Comparison of ENCODE assay signal across 8 mouse cellular contexts in the genomic region with DNA sequence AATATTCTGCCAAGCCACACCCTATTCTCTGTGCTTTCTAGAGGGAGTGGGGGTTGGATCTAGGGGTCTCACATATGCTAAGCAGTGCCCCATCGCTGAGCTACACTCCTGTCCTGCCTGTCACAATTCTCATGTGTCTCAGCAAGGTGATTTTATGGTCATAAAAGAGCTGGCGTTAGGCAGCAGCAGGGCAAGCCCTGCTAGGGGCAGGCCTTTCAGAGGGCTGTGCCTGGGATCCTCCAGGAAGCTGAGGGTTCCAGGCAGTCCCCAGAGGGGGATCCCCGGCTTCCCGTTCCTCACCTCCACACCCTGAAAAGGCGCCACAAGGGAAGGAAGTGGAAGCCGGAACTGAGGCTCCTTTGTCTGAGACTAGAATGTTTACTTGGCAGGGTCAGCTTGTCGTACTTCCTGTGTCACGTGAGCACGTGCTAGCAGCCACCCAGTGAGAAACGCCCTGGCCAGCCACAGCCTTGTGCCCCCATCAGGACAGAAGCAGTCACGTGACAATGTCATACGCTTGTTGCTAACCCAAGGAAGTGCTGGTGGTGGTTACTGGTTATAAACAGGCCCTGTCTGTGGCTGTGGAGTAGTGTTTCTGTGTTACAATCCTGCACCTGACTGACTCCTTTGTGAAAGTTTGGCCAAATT.
DNase-seq lines count a peak whose midpoint lies in the region; ATAC-seq and TF ChIP-seq lines count a peak whose summit lies in the region.

No protein-coding gene starts in this region.

- H3K9ac ChIP-seq in intestine, embryonic 16.5 days (ENCODE audit: low read depth, low read length) = peak overlapping the region; percentile 56
- H3K9ac ChIP-seq in neural tube, embryonic 12.5 days = peak overlapping the region; percentile 33; the same call in 1 of the 2 replicates

- peak; percentile 79 for DNase-seq in brain, embryonic 14.5 days (ENCODE audit: low read depth)
- peak; percentile 83 to 89 for DNase-seq in lung, adult 18-20 months
- DNase-seq in yolk sac, embryonic 10.5 days (ENCODE audit: low spot score) = peak; percentile 72
- DNase-seq in right cerebral cortex, postnatal 36 days (ENCODE audit: low spot score in 2 of 2) = no peak

- H3K27me3 ChIP-seq in E14TG2a.4 (ENCODE audit: insufficient read depth, low read length) = peaks cover 7% of the 10 kb centered on the region
- peaks cover 3% of the 10 kb centered on the region; the same call in 1 of the 2 replicates for H3K27me3 ChIP-seq in intestine, embryonic 16.5 days (replicated peaks; ENCODE audit: control insufficient read depth, insufficient read depth, low read length)
- peaks cover 39% of the 10 kb centered on the region for H3K27me3 ChIP-seq in neural tube, embryonic 12.5 days (replicated peaks)

- peaks cover 62% of the 10 kb centered on the region for H3K4me1 ChIP-seq in E14TG2a.4 (replicated peaks; ENCODE audit: low read depth, low read length)
- H3K4me1 ChIP-seq in intestine, embryonic 16.5 days (ENCODE audit: control insufficient read depth, insufficient read depth, low read length) = peaks cover 8% of the 10 kb centered on the region
- no peaks in the 10 kb centered on the region for H3K4me1 ChIP-seq in neural tube, embryonic 12.5 days

- TF ChIP-seq POLR2A in brain, embryonic 14.5 days (IDR thresholded peaks at IDR 0.05; ENCODE audit: borderline replicate concordance, extremely low read depth, insufficient read depth, insufficient read length, poor library complexity, severe bottlenecking) = no peak

- peak overlapping the region; percentile 41 for H3K4me2 ChIP-seq in intestine, embryonic 16.5 days (ENCODE audit: low read depth, low read length)
- peak overlapping the region; percentile 54 for H3K4me2 ChIP-seq in neural tube, embryonic 12.5 days (replicated peaks)

- H3K4me3 ChIP-seq in E14TG2a.4 (replicated peaks; ENCODE audit: low read length) = peak overlapping the region; percentile 65
- peak overlapping the region; percentile 26 for H3K4me3 ChIP-seq in intestine, embryonic 16.5 days (ENCODE audit: low read length)
- H3K4me3 ChIP-seq in neural tube, embryonic 12.5 days = peak overlapping the region; percentile 20; the same call in 1 of the 2 replicates

- ATAC-seq in granulocyte monocyte progenitor cell, adult 5-6 weeks (replicated peaks; ENCODE audit: poor library complexity, severe bottlenecking) = peak; percentile 98
- ATAC-seq in intestine, embryonic 16.5 days = peak; percentile 93
- ATAC-seq in neural tube, embryonic 12.5 days (ENCODE audit: low FRiP score, low read depth) = peak; percentile 61; the same call in 1 of the 2 replicates

- no peaks in the 10 kb centered on the region for H3K36me3 ChIP-seq in E14TG2a.4 (ENCODE audit: insufficient read depth, low read length)
- H3K36me3 ChIP-seq in intestine, embryonic 16.5 days (ENCODE audit: control insufficient read depth, insufficient read depth, low read length) = no peaks in the 10 kb centered on the region
- no peaks in the 10 kb centered on the region for H3K36me3 ChIP-seq in neural tube, embryonic 12.5 days

- no peak for TF ChIP-seq CTCF in E14TG2a.4 (conservative IDR thresholded peaks at IDR 0.05; ENCODE audit: low read length)
- TF ChIP-seq CTCF in brain, embryonic 14.5 days (IDR thresholded peaks at IDR 0.05; ENCODE audit: borderline replicate concordance, extremely low read depth, insufficient read depth, insufficient read length) = no peak

- H3K27ac ChIP-seq in intestine, embryonic 16.5 days (ENCODE audit: low read length) = peak overlapping the region; percentile 80
- no peak overlapping the region for H3K27ac ChIP-seq in neural tube, embryonic 12.5 days

- 15% methylated on average over 12 of the region's 12 CpGs for WGBS in intestine, embryonic 16.5 days
- 18% methylated on average over 12 of the region's 12 CpGs for WGBS in neural tube, embryonic 12.5 days

- H3K9me3 ChIP-seq in E14TG2a.4 (ENCODE audit: low read length) = peaks cover 5% of the 10 kb centered on the region; the same call in 1 of the 2 replicates
- no peaks in the 10 kb centered on the region for H3K9me3 ChIP-seq in intestine, embryonic 16.5 days (ENCODE audit: control insufficient read depth, low read length)
- H3K9me3 ChIP-seq in neural tube, embryonic 12.5 days = no peaks in the 10 kb centered on the region

Comparison
In these comparisons a context has a peak if more than half of its experiments do, and no peak if none do; other contexts are left out.
1. DNase-seq: peak in brain, embryonic 14.5 days (single experiment), lung, adult 18-20 months (2 of 2) and yolk sac, embryonic 10.5 days (single experiment); none in right cerebral cortex, postnatal 36 days (0 of 2).
2. Peak in every context shown above with its lines, with median percentiles within 50 percentile points of each other: H3K4me3 ChIP-seq and ATAC-seq.